Mouse (Mus musculus) embryonic fibroblast, embryonic 13.5 days (primary cell): Measurements from ENCODE around the gene Mcm3ap.

Source experiments
- CTCF ChIP-seq: IDR thresholded peaks from 2 replicates; pipeline ENCODE4 v1.5.1; 2011; ENCODE audit warnings: mild to moderate bottlenecking, control low read depth, low read length, moderate library complexity, borderline replicate concordance; ENCODE audit not compliant: insufficient read depth
- POLR2A ChIP-seq: IDR thresholded peaks from 2 replicates; pipeline ENCODE4 v1.6.1; 2011; ENCODE audit warnings: low read depth, mild to moderate bottlenecking, control low read depth, low read length, moderate library complexity

- no peak for TF ChIP-seq CTCF
- TF ChIP-seq POLR2A: no peak
Measured at GRCm38 (mm10) chr10:76462312-76462711, 6.4 kb upstream of the Mcm3ap start.
